Mouse (Mus musculus) testis, postnatal 14 days (tissue): ENCODE data around the gene Klk1b8.
"Not testable (repeated sequence)": the region's sequence is repeated elsewhere in the genome, so short reads cannot be mapped to it uniquely, and the experiment has no call there.

Experiments
- DNase-seq: peaks from one replicate; pipeline ENCODE4 v3.0.0; 2021; ENCODE audit warnings: low spot score

Gene Klk1b8

DNA sequence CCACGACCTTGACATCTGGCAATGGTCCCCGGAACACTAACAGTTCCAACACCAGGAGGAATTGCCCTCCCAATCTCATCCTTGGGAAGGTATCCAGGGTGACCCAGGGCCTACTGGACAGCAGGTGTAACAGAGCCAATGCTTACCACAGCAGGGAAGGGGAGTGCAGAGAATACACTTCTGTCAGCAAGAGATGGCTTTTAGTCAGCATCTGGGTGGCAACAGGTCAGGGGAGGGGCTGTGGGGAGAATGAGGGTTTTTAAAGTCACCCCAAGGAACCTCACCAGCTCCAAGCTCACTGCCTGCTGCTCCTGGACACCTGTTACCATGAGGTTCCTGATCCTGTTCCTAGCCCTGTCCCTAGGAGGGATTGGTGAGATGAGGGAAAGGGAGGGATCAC is at the start of gene Klk1b8:
TSS of gene Klk1b8 (plus strand) at position 301 of the 400 bp plus-strand sequence.
- DNase-seq, result no peak

DNA sequence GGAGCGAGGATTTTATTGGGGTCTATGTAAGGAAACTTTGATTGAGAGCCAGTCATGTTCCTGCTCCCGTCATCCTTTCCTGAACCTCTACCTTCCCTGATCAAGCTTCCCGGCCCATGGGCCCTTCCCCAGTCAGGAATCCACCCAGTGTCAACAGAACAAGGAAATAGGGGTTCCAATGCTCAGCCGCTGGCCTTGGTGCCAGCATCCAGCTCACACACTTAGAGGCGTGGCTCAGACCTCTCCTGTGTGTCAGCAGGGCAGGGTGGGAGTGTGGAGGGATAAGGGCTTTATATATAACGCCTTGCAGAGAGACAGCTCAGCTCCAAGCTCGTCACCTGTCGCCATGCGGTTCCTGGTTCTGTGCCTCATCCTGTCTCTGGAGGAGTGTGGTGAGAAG is 35.6 kb upstream of the Klk1b8 start:
- DNase-seq, result peak; percentile 1

DNA sequence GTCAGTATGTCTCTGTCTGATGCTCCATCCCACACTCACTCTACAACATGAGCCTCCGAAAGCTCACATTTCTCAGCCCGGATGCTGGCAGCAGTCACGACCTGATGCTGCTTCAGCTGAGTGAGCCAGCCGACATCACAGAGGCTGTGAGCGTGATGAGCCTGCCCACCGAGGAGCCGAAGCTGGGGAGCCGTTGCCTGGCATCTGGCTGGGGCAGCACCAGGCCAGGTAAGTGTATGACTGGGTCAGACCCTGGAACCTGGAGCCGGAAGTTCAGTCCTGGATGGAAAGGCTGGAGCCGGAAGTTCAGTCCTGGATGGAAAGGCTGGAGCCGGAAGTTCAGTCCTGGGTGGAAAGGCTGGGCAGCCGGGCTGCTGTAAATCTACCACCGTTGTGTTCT is 32.0 kb upstream of the Klk1b8 start:
- no peak for DNase-seq

DNA sequence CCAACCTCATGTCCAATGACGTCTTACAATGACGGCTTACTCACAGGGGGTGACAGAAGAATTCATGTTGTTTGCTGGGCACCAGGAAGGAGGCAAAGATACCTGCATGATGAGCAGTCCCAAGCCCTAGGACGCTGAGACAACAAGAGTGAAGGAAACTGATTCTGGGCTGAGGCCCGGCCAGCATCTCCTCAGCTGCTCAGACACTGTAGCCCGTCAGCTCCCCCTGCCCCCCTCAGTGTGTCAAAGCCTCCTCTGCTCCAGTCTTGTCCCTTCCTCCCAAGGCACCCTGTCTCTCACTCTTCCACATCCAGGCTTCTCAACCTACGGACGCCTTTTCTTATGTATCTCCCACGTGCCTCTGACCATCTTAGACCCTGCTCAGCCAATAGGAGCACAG is 31.6 kb upstream of the Klk1b8 start:
- no peak for DNase-seq

DNA sequence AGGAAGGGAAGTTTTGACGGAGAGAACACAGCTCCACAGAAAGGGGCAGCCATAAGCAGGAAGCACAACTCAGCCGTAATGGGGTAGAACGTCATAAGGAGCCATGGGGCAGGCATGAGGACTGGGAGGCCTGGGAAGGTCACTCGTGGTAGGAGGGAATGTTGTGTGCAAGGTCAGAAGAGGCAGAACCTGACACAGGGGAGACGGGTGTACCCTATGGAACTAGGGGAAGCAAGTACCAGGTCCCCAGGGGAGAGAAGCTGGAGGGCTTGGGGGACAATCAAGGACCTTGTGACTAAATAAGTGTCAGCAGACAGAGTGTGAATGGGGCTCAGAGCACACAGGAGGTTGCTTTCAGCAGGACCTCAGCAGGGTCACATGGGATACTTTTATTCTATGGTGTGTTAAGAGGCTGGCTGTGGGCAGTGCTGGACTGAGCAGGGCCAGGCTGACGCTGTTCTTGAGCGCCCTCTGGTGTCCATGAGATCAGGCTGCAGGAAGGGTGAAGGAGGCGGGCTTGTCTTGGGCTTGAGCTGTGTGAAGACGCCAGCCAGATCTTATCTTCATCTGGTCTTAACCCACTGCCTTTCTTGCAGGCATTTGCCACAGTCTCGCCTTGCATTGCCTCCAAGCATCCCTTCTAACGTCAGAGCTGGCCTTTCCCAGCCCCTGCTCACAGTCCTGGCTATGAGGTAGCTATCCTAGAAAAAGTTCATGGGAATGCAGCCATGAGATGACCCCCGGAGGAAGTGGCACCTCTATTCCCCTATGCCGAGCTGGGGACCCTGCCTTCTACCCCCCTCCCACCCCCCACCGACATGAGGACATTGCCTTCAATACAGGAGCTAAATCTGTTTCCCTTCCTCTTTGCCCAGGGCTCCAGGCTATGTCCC is 30.7 kb upstream of the Klk1b8 start:
- DNase-seq, result peak; percentile 36

DNA sequence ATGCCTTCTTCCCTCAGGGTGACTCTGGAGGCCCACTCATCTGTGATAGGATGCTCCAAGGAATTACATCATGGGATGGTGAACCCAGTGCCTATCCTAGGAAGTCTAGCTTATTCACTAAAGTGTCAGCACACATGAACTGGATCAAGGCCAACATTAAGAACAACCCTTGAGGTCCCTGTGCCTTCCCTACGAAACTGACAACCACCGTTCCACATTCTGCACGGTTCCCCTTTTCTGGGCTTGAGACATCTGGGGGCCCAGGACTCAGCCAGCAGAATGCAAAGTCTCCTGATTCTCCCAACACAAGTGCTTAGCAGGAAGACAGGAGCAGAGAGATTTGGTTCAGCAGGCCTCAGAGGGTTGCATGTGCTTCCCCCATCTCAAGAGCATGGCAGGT is 29.9 kb upstream of the Klk1b8 start:
- DNase-seq, result no peak

DNA sequence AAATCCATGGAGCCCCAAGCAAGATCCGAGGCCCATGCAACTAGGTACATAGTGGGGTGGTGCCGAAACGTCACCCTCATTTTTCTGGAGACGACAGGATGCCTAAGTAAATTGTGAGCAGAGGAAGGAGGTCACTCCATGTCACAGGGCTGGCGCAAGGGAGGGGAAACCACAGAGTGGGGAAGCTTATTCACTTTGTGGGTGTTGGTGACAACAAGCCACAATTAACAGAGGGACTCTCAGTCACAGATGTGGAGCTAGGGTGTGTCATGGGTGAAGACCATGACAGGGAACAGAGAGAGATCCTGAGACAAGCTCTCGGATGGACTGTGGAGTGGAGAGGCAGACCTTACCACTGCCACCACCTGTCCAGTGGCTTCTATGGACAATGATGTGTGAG is 29.4 kb upstream of the Klk1b8 start:
- DNase-seq, result no peak

DNA sequence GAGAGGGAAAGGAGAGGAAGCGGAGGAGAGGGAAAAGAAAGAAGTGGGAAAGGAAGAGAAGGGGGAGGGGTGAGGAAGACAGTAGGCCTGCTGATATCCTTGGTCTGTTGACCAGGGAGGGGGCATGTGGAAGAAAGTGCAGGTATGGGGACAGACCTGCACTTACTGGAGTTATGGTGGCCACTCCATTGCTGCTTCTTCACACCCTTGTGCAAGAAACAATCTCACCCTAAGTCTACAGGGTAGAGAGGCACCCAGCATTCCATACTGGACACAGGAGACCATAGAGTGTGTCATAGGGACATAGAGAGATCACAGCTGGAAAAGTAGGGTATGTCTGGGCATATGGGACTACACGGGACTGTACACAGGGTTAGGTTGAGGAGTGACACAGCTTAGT is 28.5 kb upstream of the Klk1b8 start:
- DNase-seq, result no peak

DNA sequence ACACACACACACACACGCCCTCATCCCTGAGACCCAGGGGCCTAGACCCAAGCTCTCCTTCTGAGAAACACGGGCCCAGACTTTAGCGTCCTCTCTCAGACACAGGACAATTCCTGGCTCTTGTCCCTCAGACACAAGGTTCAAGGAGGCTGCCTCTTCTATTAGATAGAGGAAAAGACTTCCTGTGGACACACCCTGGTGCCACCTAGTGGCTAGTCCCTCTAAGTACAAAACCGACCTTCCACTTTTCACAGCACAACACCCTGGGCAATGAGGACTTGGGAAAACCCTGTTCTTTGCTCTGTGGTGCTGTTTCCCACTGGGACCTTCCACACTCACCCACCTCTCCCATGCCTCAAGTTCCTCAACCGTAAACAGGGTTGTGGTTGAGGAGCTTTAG is 24.5 kb upstream of the Klk1b8 start:
- no peak for DNase-seq

DNA sequence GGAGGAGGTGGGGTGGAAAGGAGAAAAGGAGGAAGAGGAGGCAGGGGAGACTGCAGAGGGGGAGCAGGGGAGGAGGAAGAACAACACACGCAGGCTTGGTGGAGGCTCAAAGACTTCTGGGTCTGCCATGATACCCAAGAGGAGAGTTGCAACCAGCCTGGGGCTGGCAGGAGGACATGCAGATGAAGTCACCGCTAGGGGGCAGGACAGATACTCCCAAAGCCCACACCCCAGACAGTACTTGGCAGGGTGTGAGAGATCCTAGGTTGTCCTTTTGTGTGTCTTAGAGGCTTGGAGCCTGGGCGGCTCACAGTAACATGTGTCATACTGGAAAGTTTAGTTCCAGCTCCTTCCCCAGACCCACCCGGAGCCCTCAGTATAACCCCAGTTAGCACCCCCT is 21.9 kb upstream of the Klk1b8 start:
- DNase-seq, result no peak

DNA sequence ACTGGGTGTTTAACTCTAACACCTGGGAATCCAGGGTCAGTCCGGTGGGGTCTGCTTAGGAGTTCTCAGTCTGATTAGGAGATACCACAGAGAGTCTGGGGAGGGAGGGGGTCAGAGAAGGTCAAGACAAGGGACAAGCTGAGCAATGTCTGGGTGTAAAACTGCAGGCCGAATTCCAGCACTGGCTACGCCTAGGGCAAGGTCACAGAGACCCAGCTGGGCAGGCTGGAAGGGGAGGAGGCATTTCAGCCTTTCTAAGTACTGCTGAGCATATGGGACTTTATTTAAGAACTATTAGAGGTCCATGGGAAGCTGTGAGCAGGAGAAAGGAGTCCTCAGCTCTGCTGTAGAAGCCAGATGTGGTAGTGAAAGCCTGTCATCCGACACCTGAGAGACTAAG is 18.1 kb upstream of the Klk1b8 start:
- no peak for DNase-seq

DNA sequence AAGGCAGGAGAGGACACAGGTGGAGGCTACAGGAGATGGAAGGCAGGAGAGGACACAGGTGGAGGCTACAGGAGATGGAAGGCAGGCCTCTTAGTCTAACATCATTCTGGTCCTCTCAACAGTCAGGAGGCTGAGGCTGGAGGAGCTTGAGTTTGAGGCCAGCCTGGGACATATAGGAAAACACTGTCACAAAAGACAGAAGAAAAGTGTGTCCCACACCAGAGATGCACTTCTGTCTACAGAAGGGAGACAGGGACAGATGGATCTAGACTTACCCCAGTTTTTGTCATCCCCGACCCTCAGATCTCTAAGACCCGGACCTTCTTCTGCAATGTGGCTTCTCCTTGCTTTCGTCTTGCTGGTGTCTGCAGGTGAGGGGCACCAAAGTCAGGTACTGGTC is 17.0 kb upstream of the Klk1b8 start, which contains the start of gene Klk15:
TSS of gene Klk15 (plus strand) at position 301 of the 400 bp plus-strand sequence.
- DNase-seq, result no peak

DNA sequence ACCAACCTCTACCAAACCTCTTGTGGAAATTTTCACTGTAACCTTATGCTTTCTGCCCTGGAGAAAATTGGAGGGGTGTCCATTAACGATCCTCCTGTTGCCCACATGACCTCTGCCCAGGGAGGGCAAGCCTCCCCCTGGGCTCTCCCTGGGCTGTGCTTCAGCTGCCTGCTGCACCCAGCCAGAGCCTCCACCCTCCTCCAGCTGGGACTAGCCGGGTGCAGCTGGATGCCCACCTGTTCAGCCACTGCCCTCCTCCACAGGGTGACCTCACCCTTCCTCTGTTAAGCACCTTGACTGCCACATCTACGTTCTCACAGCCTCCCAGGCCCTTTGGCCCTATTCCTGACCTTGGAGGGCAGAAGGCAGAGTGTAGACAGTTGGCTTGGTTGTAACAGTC is 15.7 kb upstream of the Klk1b8 start:
- DNase-seq, result no peak

DNA sequence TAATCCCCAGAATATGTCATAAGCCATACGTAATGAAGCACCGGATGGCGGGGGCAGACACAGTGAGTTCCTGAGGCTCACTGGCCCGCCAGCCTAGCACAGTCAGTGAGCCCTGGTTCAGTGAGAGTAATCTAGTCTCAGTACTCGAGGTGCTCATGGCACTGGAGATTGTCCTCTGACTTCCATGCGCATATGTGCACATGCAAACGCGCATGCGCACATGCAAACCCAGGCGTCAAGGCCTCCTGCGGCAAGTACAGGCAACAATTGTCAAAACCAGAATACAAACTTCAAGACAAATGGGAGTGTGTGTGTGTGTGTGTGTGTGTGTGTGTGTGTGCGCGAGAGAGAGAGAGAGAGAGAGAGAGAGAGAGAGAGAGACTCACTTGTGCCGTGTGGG is 13.9 kb upstream of the Klk1b8 start:
- no peak for DNase-seq

DNA sequence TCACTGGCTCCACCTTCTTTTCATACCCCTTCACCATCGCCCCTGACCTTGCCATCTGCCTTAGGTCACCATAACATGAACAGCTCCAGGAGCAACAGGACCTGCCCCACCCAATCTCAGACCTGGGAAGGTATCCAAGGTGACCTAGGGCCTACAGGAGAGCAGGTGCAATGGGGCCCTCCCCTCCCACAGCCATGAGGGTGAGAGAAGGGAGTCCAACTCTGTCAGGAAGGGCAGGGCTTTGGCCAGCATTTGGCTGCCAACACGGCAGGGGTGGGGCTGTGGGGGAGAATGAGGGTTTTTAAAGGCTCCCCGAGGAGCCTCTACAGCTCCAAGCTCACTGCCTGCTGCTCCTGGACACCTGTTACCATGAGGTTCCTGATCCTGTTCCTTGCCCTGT is 8.2 kb upstream of the Klk1b8 start:
- not testable (repeated sequence) for DNase-seq

DNA sequence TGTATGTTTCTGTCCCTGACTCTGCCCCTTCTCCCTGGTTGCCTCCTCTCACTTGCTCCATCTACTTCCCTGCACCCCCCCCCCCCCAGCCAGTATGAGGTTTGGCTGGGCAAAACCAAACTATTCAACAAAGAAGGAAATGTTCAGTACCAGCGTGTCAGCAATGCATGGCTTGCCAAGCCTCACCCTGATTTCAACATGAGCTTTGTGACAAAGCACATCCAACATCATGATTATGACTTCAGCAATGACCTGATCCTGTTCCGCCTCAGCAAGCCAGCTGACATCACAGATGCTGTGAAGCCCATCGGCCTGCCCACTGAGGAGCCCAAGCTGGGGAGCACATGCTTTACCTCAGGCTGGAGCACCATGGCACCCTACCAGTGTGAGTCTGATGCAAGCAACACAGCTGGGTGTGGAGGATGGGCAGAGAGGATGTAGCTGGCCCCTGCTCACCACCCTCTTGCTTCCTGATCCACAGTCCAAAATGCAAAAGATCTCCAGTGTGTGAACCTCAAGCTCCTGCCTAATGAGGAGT is 5.7 kb upstream of the Klk1b8 start:
- DNase-seq, result no peak

DNA sequence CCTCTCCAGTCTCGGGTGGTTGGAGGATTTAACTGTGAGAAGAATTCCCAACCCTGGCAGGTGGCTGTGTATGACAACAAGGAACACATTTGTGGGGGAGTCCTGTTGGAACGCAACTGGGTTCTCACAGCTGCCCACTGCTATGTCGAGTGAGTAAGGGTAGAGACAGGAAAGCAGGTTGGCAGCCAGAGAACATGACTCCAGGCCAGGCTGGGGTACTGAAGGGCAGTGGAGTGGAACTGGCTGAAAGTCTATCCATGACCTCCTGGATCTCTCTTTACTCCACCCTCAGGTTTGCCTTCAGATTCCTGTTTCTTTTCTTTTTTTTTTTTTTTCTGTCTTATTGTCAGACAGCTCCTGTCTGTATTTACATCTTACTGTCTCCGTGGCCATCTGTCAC is 2.2 kb downstream of the Klk1b8 start:
- DNase-seq, result no peak

DNA sequence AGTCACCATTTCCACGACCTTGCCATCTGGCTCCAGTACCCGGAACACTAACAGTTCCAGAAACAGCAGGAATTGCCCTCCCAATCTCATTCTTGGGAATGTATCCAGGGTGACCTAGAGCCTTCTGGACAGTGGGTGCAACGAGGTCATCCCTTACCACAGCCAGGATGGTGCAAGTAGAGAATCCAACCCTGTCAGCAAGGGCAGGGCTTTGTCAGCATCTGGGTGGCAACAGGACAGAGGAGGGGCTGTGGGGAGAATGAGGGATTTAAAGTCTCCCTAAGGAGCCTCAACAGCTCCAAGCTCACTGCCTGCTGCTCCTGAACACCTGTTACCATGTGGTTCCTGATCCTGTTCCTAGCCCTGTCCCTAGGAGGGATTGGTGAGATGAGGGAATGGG is 16.0 kb downstream of the Klk1b8 start, which contains the start of gene Klk1b1:
TSS of gene Klk1b1 (plus strand) at position 301 of the 400 bp plus-strand sequence.
- no peak for DNase-seq

DNA sequence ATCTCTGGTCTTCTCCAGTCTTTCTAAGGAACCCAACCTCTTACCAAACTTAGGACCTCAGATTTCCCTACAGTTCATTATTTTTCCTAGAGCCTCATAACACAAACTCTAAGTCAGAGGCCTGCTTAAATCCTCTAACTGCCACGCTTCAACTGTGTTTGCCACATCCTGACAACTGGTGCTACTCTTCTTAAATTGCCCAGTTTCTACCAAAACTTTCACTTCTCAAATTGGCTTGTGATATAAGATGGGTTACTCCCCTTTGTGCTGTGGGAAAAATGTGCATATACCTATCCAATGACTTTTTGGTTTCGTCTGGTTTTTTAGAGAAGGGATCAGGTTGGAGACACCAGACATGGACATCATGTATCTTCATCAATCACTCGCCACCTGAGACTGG is 16.6 kb downstream of the Klk1b8 start:
- DNase-seq, result no peak

DNA sequence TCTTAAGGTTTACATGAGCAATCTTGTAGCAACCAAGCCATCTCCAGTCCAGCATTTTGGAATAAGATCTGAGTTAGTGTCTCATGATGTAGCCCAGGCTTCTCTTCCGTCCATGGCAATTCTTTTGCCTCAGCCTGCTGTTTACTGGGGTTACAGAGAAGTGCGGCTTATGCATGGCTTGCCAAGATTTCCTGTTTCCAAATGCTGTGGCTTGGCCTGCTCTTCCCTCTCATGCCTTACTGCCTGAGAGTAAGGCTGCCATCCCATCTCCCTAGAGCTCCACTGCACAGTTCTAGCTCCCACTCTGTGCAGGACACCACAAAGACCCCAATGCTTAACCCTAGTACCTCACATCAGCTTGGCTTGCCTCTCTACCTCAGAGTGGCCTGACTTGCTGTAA is 17.1 kb downstream of the Klk1b8 start:
- no peak for DNase-seq

DNA sequence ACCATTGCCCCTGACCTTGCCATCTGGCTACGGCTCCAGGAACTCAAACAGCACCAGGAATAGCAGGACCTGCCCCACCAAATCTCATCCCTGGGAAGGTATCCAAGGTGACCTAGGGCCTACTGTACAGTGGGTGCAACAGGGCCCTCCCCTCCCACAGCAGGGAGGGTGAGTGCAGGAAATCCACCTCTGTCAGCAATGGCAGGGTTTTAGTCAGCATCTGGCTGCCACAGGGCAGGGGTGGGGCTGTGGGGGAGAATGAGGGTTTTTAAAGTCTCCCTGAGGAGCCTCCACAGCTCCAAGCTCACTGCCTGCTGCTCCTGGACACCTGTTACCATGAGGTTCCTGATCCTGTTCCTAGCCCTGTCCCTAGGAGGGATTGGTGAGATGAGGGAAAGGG is 25.3 kb downstream of the Klk1b8 start, which contains the start of gene Klk1b9:
TSS of gene Klk1b9 (plus strand) at position 301 of the 400 bp plus-strand sequence.
- DNase-seq, result not testable (repeated sequence)

DNA sequence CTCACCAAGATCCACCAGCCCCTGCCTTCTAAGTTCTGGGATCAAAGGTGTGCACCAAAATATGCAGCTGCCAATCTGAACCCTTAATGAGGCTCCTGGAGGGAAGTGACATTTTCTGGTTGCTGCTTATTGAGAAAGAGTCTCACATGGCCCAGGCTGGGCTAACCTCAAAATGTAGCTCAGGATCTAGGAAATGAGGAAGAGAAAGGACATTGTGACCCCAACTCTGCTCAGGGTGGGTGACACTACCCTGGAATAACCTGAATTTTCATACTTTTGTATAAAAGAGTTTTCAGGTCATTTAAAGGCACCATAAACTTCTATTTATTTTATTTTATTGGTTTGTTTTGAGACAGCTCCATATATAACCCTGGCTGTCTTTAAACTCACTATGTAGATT is 35.2 kb downstream of the Klk1b8 start:
- DNase-seq, result no peak

DNA sequence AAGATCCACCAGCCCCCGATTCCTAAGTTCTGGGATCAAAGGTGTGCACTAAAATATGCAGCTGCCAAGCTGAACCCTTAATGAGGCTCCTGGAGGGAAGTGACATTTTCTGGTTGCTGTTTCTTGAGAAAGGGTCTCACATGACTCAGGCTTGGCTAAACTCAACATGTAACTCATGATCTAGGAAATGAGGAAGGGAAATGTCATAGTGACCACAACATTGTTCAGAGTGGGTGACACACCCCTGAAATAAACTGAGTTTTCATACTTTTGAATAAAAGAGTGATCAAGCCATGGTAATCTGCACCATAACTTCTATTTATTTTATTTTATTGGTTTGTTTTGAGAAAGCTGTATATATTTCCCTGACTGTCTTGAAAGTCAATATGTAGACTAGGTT is 44.4 kb downstream of the Klk1b8 start:
- DNase-seq, result not testable (repeated sequence)

DNA sequence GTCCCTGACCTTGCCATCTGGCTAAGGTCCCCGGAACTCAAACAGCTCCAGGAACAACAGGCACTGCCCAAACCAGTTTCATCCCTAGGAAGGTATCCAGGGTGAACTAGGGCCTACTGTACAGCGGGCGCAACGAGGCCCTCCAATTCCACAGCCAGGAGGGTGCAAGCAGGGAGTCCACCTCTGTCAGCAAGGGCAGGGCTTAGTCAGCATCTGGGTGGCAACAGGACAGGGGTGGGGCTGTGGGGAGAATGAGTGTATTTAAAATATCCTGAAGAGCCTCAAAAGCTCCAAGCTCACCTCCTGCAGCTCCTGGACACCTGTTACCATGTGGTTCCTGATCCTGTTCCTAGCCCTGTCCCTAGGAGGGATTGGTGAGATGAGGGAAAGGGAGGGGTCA is 45.1 kb downstream of the Klk1b8 start, which contains the start of gene Klk1b11:
TSS of gene Klk1b11 (plus strand) at position 301 of the 400 bp plus-strand sequence.
- not testable (repeated sequence) for DNase-seq
